Mouse (Mus musculus): ENCODE measurements around the gene Zan.

DNA sequence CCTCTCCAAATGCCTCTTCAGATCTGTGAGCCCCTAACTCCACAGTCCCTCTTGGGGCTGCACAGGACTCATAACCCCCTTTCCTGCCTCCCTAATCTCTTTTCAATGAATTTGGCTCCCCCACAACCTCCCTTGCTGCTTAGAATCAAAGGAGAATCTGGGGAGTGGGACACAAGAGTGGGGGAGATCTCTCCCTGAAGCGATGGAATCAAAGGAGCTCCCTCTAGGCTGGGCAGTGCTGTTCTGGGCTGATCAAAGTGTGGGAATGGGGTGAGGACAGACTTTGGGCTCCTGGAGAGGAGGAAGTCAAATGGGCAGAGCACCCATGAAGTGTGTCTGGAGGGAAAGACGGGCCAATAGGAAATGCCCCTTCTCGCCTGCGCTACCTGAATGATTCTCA, 125.5 kb downstream of the Zan start:
- no peak for TF ChIP-seq GATA1 (IDR thresholded peaks at IDR 0.05; ENCODE audit: borderline replicate concordance, low read length)
- TF ChIP-seq FLI1 (IDR thresholded peaks at IDR 0.05; ENCODE audit: low read length), result no peak

All from megakaryocyte, embryonic 14.5 days (primary cell).